Mouse (Mus musculus) heart, embryonic 13.5 days (tissue): ENCODE measurements around the gene Pygo1. TPM values are rescaled to one million over a fixed set of nuclear protein-coding genes. Genes with fewer than 3 reads are reported as not detected.

Experiments
- ATAC-seq: fragments of 200-750 bp; cut with Nextera tagmentation; 2 replicates; pipeline ENCODE4 v1.8.0; 2017; ENCODE audit warnings: moderate TSS enrichment; ENCODE audit not compliant: insufficient number of reproducible peaks, low FRiP score, low TSS enrichment; ENCODE audit errors: extremely low read depth
- H3K27ac ChIP-seq: fragments of 300-500 bp; sonication (generic); replicated peaks from 2 replicates; pipeline ENCODE4 v1.5.1; 2015; ENCODE audit warnings: moderate library complexity, mild to moderate bottlenecking, inconsistent platforms
- H3K27me3 ChIP-seq: fragments of 300-500 bp; sonication (generic); replicated peaks from 2 replicates; pipeline ENCODE4 v1.6.1; 2015; ENCODE audit warnings: mild to moderate bottlenecking, inconsistent platforms
- H3K36me3 ChIP-seq: fragments of 300-500 bp; sonication (generic); 2 replicates; pipeline ENCODE4 v1.6.1; 2015; ENCODE audit warnings: mild to moderate bottlenecking, inconsistent platforms
- H3K4me1 ChIP-seq: fragments of 300-500 bp; sonication (generic); 2 replicates; pipeline ENCODE4 v1.6.1; 2015; ENCODE audit warnings: inconsistent platforms
- H3K4me2 ChIP-seq: fragments of 300-500 bp; sonication (generic); 2 replicates; pipeline ENCODE4 v1.6.1; 2015; ENCODE audit warnings: inconsistent platforms, mild to moderate bottlenecking, moderate library complexity
- H3K4me3 ChIP-seq: fragments of 300-500 bp; sonication (generic); 2 replicates; pipeline ENCODE4 v1.5.1; 2015; ENCODE audit warnings: moderate library complexity, mild to moderate bottlenecking, inconsistent platforms
- H3K9ac ChIP-seq: fragments of 300-500 bp; sonication (generic); 2 replicates; pipeline ENCODE4 v1.6.1; 2015; ENCODE audit warnings: inconsistent platforms, mild to moderate bottlenecking, moderate library complexity
- H3K9me3 ChIP-seq: fragments of 300-500 bp; sonication (generic); 2 replicates; pipeline ENCODE4 v1.6.1; 2016; ENCODE audit warnings: inconsistent platforms
- WGBS: fragments of 180-500 bp; shearing (Covaris S2); methylation state at CpG from one replicate; pipeline ENCODE4 v1.1.7; 2015; ENCODE audit warnings: mixed read lengths; 5-methylcytosine and 5-hydroxymethylcytosine counted together
- polyA plus RNA-seq: library from polyadenylated mRNA; unstranded; fragments of >200 nt; fragmentation: Nextera tagmentation; extraction: Ambion mirVana; gene quantifications from 2 replicates; pipeline ENCODE4 v1.2.1, GENCODE M21; 2015

The Pygo1 gene
- polyA plus RNA-seq: 1.8 and 2.0 TPM in 2 replicates

- Histone ChIP-seq H3K4me3 (peak within 1 kb of the TSS; percentile 83), H3K36me3 (no peaks in the 10 kb centered on the region), H3K9me3 (no peaks in the 10 kb centered on the region), H3K4me2 (peak within 1 kb of the TSS; percentile 81), H3K27ac (peak within 1 kb of the TSS; percentile 70), H3K9ac (peak within 1 kb of the TSS; percentile 88), H3K27me3 (peaks cover 34% of the 10 kb centered on the region), H3K4me1 (peaks cover 8% of the 10 kb centered on the region)
- WGBS: under 1% methylated on average over 76 of the region's 108 CpGs
- ATAC-seq: peak; percentile 66; the same call in 1 of the 2 replicates
These were observed at the start of gene Pygo1 for GRCm38 (mm10) chr9:72925021-72925934. TSS of gene Pygo1 (plus strand) at chr9:72925645.

DNA sequence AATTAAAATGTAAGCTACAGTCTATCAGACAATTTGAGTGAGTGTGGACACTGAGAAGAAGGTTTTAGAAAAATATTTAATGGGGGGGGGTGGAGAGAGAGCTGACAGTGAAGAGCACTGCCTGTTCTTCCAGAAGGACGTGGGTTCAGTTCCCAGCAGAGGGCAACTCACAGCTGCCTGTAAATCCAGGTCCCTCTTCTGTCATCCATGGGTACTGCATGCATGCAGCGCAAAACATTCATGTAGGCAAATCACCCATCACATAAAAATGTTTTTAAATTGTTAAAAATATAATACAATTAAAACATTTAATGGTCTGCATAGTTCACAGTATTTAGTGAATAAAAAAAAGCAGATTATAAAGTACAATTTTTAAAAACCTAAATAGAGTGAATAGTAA is 49.6 kb upstream of the Pygo1 start:
- H3K4me2 ChIP-seq: no peak overlapping the region
- ATAC-seq: no peak
- peaks cover 50% of the 10 kb centered on the region for H3K4me1 ChIP-seq
- no peaks in the 10 kb centered on the region for H3K9me3 ChIP-seq
- H3K27ac ChIP-seq: no peak overlapping the region
- WGBS: 89% methylated on average over 2 of the region's 2 CpGs
- H3K36me3 ChIP-seq: no peaks in the 10 kb centered on the region
- H3K27me3 ChIP-seq: no peaks in the 10 kb centered on the region
- H3K4me3 ChIP-seq: no peak overlapping the region
- no peak overlapping the region for H3K9ac ChIP-seq

DNA sequence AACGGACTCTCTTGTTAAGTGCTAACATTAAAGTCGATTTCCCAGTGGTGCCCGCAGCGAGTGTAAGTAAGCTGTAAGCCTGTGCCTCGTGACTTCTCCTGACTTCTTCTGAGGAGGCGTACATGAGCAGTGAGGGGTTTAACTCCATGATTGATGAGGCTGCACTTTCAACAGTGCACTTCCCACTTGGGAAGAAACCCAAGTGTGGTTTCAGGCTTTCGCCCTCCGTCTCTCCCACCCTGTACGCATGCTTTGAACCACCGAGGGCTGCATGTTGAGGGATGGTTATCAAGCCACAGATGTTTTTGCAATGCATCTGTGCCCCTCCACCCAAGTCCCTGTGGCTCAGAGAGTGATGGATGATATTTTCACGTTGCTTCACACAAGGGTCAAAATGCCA is 47.5 kb upstream of the Pygo1 start:
- H3K9ac ChIP-seq: no peak overlapping the region
- H3K4me2 ChIP-seq: no peak overlapping the region
- no peaks in the 10 kb centered on the region for H3K36me3 ChIP-seq
- H3K27ac ChIP-seq: no peak overlapping the region
- no peaks in the 10 kb centered on the region for H3K27me3 ChIP-seq
- 48% methylated on average over 11 of the region's 11 CpGs for WGBS
- H3K4me3 ChIP-seq: no peak overlapping the region
- no peak for ATAC-seq
- peaks cover 40% of the 10 kb centered on the region for H3K4me1 ChIP-seq
- H3K9me3 ChIP-seq: no peaks in the 10 kb centered on the region

GRCm38 (mm10) chr9:72878656-72879055 is 46.8 kb upstream of the Pygo1 start:
- 55% methylated on average over 6 of the region's 6 CpGs for WGBS
- Histone ChIP-seq H3K36me3 (no peaks in the 10 kb centered on the region), H3K9me3 (no peaks in the 10 kb centered on the region), H3K4me2 (no peak overlapping the region), H3K4me3 (no peak overlapping the region), H3K4me1 (peaks cover 42% of the 10 kb centered on the region), H3K27ac (no peak overlapping the region), H3K27me3 (no peaks in the 10 kb centered on the region), H3K9ac (no peak overlapping the region)
- ATAC-seq: no peak

GRCm38 (mm10) chr9:72879601-72880000 is 45.8 kb upstream of the Pygo1 start:
- no peak for ATAC-seq
- WGBS: 70% methylated on average over 3 of the region's 3 CpGs
- peak overlapping the region; percentile 82; the same call in 1 of the 2 replicates for H3K27ac ChIP-seq

DNA sequence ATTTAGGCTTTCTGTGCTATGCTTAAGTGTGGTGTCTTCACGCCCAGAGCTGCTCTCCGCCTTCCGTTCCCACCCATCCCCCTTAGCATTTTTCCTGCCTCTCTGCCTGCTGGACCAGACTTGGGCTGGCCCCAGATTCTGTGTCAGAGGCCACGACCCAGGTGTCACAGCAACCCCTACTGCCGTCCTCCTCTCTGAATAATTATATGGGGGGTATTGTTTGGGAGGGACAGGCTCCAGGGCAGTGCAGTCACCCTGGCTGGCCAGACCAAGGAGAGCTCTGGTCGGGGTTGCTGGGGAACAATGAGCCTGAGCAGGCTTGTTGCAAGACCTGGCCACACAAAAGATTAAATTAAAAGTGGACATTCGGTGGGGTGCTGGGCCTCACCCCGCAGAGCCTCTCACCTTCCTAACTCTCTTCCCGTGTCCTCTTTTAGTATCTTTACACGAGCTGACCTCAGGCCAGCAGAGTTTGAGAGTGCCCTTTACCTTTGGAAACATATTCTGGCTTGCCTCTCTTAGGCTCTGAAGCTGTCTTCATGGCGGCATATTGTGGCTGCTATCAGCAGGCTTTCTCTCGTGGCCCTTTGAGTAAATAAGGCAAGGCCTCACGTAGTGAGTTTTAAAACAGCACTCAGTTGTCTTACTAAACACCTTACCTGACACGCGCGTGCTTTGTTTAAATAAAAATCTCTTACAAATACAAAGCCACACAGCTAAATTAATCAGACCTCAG is 45.1 kb upstream of the Pygo1 start:
- peaks cover 44% of the 10 kb centered on the region for H3K4me1 ChIP-seq
- no peaks in the 10 kb centered on the region for H3K9me3 ChIP-seq
- ATAC-seq: no peak
- H3K27me3 ChIP-seq: no peaks in the 10 kb centered on the region
- H3K9ac ChIP-seq: peak overlapping the region; percentile 45
- H3K4me3 ChIP-seq: no peak overlapping the region
- WGBS: 29% methylated on average over 16 of the region's 16 CpGs
- peak overlapping the region; percentile 37 for H3K4me2 ChIP-seq
- no peaks in the 10 kb centered on the region for H3K36me3 ChIP-seq
- H3K27ac ChIP-seq: peak overlapping the region; percentile 82

More at GRCm38 (mm10) chr9:72879601-72880000, 45.8 kb upstream of the Pygo1 start:
- no peaks in the 10 kb centered on the region for H3K9me3 ChIP-seq
- H3K36me3 ChIP-seq: no peaks in the 10 kb centered on the region
- H3K9ac ChIP-seq: no peak overlapping the region
- H3K4me3 ChIP-seq: no peak overlapping the region
- H3K4me1 ChIP-seq: peaks cover 44% of the 10 kb centered on the region
- no peak overlapping the region for H3K4me2 ChIP-seq
- no peaks in the 10 kb centered on the region for H3K27me3 ChIP-seq

DNA sequence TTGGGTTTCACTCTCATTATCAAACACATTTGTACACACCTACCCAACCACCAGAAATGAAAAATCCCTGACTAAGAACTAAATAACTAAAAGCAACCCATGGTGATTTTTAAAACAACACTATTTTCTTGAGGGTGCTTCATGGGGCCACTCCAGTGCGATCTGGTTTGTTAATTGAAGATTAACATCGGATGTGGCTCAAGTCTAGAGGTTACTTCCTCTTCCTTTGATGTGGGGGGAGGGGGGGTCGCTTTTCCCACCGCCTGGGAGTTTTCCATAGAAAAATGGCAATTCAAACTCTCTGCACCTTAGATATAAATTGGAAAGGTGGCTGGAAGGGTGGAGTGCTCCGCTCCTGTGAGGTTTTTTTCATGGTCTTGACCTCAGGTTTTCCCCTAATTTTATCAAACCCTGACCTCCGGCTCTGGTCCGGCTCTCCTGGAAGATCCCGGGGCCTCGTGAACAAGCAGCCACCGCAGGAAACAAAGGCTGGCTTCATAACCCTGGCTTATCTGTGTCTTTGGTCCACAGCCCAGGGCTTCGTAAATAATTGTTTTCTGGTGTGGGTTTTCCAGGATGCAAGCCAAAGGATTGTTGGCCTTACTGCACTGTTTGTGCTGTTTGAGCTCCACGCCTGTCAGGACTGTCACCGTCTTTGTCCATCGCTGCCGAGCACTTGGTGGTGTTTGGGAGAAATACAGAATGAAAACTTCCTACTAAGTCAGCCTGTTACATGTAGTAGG is 44.2 kb upstream of the Pygo1 start:
- no peaks in the 10 kb centered on the region for H3K36me3 ChIP-seq
- H3K4me3 ChIP-seq: no peak overlapping the region
- no peak for ATAC-seq
- whole genome bisulfite sequencing: 36% methylated on average over 15 of the region's 15 CpGs
- H3K27ac ChIP-seq: peak overlapping the region; percentile 82
- H3K4me1 ChIP-seq: peaks cover 44% of the 10 kb centered on the region
- peak overlapping the region; percentile 5; the same call in 1 of the 2 replicates for H3K9ac ChIP-seq
- H3K9me3 ChIP-seq: no peaks in the 10 kb centered on the region
- H3K4me2 ChIP-seq: peak overlapping the region; percentile 37
- no peaks in the 10 kb centered on the region for H3K27me3 ChIP-seq

DNA sequence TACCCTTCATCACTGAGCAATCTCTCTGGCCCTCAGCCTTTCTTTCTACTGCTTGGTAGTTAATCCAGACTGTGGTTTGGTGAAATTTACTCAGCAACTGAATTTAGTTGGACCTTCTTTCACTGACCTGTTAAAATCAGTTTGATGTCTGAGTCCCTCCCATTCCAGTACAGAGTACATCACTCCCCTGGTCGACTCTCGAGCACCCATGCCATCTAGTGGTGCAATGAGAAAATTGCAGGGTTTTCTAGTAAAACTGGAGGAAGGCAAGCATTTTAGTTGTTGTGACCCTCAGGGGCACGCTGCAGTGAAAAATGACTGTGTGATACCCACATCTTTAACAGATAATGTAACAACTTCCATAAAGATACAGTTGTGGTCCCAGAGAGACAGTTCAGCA is 41.5 kb upstream of the Pygo1 start:
- Histone ChIP-seq H3K27ac (no peak overlapping the region), H3K4me1 (peaks cover 33% of the 10 kb centered on the region), H3K4me2 (no peak overlapping the region), H3K9ac (no peak overlapping the region), H3K4me3 (no peak overlapping the region), H3K27me3 (no peaks in the 10 kb centered on the region), H3K36me3 (no peaks in the 10 kb centered on the region), H3K9me3 (no peaks in the 10 kb centered on the region)
- 11% methylated on average over 3 of the region's 3 CpGs for WGBS
- no peak for ATAC-seq

GRCm38 (mm10) chr9:72889777-72890176 is 35.7 kb upstream of the Pygo1 start:
- Histone ChIP-seq H3K9me3 (no peaks in the 10 kb centered on the region), H3K4me3 (no peak overlapping the region), H3K27me3 (no peaks in the 10 kb centered on the region), H3K9ac (no peak overlapping the region), H3K36me3 (peaks cover 14% of the 10 kb centered on the region), H3K4me1 (no peaks in the 10 kb centered on the region), H3K27ac (no peak overlapping the region), H3K4me2 (no peak overlapping the region)
- no peak for ATAC-seq
- WGBS: 78% methylated on average over 1 of the region's 1 CpGs

DNA sequence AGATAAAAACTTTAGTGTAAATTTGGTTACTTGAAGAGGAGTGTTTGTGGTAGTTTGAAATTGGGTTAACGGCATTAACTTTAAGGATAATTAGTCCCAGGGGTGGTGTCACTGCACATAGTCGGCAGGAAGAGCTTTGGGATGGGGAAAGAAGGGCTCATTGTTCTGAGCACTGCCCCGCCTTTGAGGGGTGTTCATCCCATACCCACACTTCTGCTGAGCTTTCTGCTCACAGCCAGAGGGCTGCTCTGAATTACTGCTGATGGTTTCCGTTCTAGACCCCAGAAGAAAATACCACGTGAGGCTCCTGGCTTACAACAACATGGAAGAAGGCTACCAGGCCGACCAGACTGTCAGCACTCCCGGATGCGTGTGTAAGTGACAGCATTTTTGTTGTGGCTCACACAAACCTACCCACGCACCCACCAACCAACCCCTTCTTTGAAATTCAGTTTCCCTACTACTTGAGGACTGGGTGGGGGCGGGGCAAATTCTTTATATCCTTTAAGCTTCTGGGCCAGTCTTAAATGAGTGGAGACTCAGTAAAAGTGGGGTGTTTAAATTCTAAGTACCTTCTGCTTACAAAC is 34.9 kb upstream of the Pygo1 start:
- 77% methylated on average over 10 of the region's 10 CpGs for WGBS
- Histone ChIP-seq H3K4me3 (no peak overlapping the region), H3K36me3 (peaks cover 22% of the 10 kb centered on the region), H3K4me2 (no peak overlapping the region), H3K9ac (no peak overlapping the region), H3K27ac (no peak overlapping the region), H3K27me3 (no peaks in the 10 kb centered on the region), H3K4me1 (no peaks in the 10 kb centered on the region), H3K9me3 (no peaks in the 10 kb centered on the region)
- ATAC-seq: no peak

DNA sequence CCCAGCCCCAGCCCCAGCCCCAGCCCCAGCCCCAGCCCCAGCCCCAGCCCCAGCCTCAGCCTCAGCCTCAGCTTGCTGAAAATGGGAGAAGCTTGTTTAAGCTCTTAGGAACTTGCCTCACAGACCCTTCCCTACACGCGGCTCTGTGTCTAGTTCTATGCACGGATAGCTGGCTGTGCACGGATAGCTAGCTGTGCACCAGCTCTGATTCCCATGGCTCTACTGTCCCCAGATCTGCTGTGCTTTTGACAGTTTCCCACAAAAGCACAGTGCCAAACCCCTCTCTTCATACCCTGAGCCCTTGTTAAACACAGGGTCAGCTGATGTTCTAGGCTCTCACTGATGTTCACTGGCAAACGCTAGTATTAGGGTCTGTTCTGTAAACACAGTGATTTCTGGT is 32.7 kb upstream of the Pygo1 start:
- Histone ChIP-seq H3K4me3 (no peak overlapping the region), H3K4me2 (no peak overlapping the region), H3K27ac (no peak overlapping the region), H3K36me3 (peaks cover 22% of the 10 kb centered on the region), H3K9ac (no peak overlapping the region), H3K27me3 (no peaks in the 10 kb centered on the region), H3K9me3 (no peaks in the 10 kb centered on the region), H3K4me1 (no peaks in the 10 kb centered on the region)
- 90% methylated on average over 5 of the region's 5 CpGs for WGBS
- ATAC-seq: no peak
